Mouse (Mus musculus) CH12.LX (cell line): ENCODE data around the gene Lin52. TPM values are rescaled to one million over a fixed set of nuclear protein-coding genes. Genes with fewer than 3 reads are reported as not detected.
"Not testable (repeated sequence)": the region's sequence is repeated elsewhere in the genome, so short reads cannot be mapped to it uniquely, and the experiment has no call there.

Source experiments
- DNase-seq: peaks from one replicate; pipeline ENCODE4 v3.0.0-alpha.2; 2013; ENCODE audit errors: extremely low read depth
- H3K27ac ChIP-seq: 2 replicates; pipeline ENCODE4 v1.5.1; 2012; ENCODE audit warnings: low read depth, mild to moderate bottlenecking, control low read depth, moderate library complexity; ENCODE audit not compliant: insufficient read depth
- H3K27me3 ChIP-seq: replicated peaks from 2 replicates; pipeline ENCODE3; 2012; ENCODE audit warnings: inconsistent platforms
- H3K36me3 ChIP-seq, 2 experiments: replicated peaks in 1 of 2; 2 replicates each; pipeline versions ENCODE3 to v1.6.1; 2012; ENCODE audit warnings: inconsistent platforms in 1 of 2, low read length in 1 of 2, mild to moderate bottlenecking in 1 of 2, mixed read lengths in 1 of 2, moderate library complexity in 1 of 2; ENCODE audit not compliant: control insufficient read depth in 1 of 2, insufficient read depth in 1 of 2
- H3K4me1 ChIP-seq, 2 experiments: 2 replicates each; pipeline ENCODE4 v1.6.1; 2012; ENCODE audit warnings: inconsistent platforms in 1 of 2, moderate library complexity in 1 of 2; ENCODE audit not compliant: insufficient read depth in 2 of 2, control insufficient read depth in 1 of 2
- H3K4me2 ChIP-seq: 2 replicates; pipeline ENCODE4 v1.6.1; 2012; ENCODE audit warnings: low read depth, mild to moderate bottlenecking, control low read depth; ENCODE audit not compliant: poor library complexity, insufficient read depth, severe bottlenecking
- H3K4me3 ChIP-seq, 3 experiments: fragments of 150-350 bp in 1 of 3; sonication (generic) in 1 of 3; replicated peaks in 1 of 3; 2 replicates each; pipeline versions ENCODE3 to v1.5.1; 2011 to 2012; ENCODE audit warnings: low read depth in 2 of 3, low read length in 2 of 3, mild to moderate bottlenecking in 2 of 3, moderate library complexity in 2 of 3, control low read depth in 1 of 3, improper control_type of control experiment in 1 of 3, inconsistent platforms in 1 of 3, mixed read lengths in 1 of 3; ENCODE audit not compliant: poor library complexity in 1 of 3
- H3K79me2 ChIP-seq: replicated peaks from 2 replicates; pipeline ENCODE4 v1.6.1; 2012; ENCODE audit warnings: mild to moderate bottlenecking, moderate library complexity; ENCODE audit not compliant: control insufficient read depth, poor library complexity, insufficient read depth, severe bottlenecking; ENCODE audit errors: extremely low read depth
- H3K9ac ChIP-seq: 2 replicates; pipeline ENCODE4 v1.6.1; 2012; ENCODE audit warnings: low read depth, mild to moderate bottlenecking, control low read depth, moderate library complexity; ENCODE audit not compliant: insufficient read depth
- H3K9me3 ChIP-seq: replicated peaks from 2 replicates; pipeline ENCODE3; 2012; ENCODE audit warnings: low read length, inconsistent platforms, mixed read lengths
- CHD1 ChIP-seq: IDR thresholded peaks from 2 replicates; pipeline ENCODE4 v1.6.1; 2012; ENCODE audit warnings: low read depth, low read length, improper control_type of control experiment, inconsistent platforms
- CTCF ChIP-seq, 2 experiments: IDR thresholded peaks in 1 of 2; conservative IDR thresholded peaks in 1 of 2; 2 replicates each; pipeline ENCODE4 v1.5.1; 2011 to 2012; ENCODE audit warnings: low read depth in 2 of 2, low read length in 2 of 2, improper control_type of control experiment in 1 of 2, inconsistent platforms in 1 of 2, mild to moderate bottlenecking in 1 of 2, moderate library complexity in 1 of 2
- E2F4 ChIP-seq: IDR thresholded peaks from 2 replicates; pipeline ENCODE4 v1.6.1; 2011; ENCODE audit warnings: low read depth, low read length, improper control_type of control experiment; ENCODE audit not compliant: insufficient replicate concordance
- ETS1 ChIP-seq: conservative IDR thresholded peaks from 2 replicates; pipeline ENCODE4 v1.6.1; 2012; ENCODE audit warnings: low read depth, mild to moderate bottlenecking, inconsistent platforms, low read length, improper control_type of control experiment, moderate library complexity
- GABPA ChIP-seq: IDR thresholded peaks from 2 replicates; pipeline ENCODE4 v1.6.1; 2012; ENCODE audit warnings: low read depth, low read length, improper control_type of control experiment, inconsistent platforms; ENCODE audit not compliant: insufficient replicate concordance
- KAT2A ChIP-seq: IDR thresholded peaks from 2 replicates; pipeline ENCODE4 v1.6.1; 2012; ENCODE audit warnings: low read length, improper control_type of control experiment, inconsistent platforms; ENCODE audit not compliant: insufficient replicate concordance
- MEF2A ChIP-seq: IDR thresholded peaks from 2 replicates; pipeline ENCODE4 v1.6.1; 2014; ENCODE audit warnings: low read depth, mild to moderate bottlenecking, inconsistent platforms, low read length, improper control_type of control experiment, borderline replicate concordance
- MXI1 ChIP-seq: IDR thresholded peaks from 2 replicates; pipeline ENCODE4 v1.6.1; 2011; ENCODE audit warnings: mild to moderate bottlenecking, low read depth, low read length, improper control_type of control experiment
- MYC ChIP-seq: IDR thresholded peaks from 2 replicates; pipeline ENCODE4 v1.6.1; 2011; ENCODE audit warnings: low read depth, mild to moderate bottlenecking, improper control_type of control experiment, low read length
- PAX5 ChIP-seq: IDR thresholded peaks from 2 replicates; pipeline ENCODE4 v1.6.1; 2012; ENCODE audit warnings: low read length, inconsistent platforms, mixed read lengths
- RAD21 ChIP-seq: IDR thresholded peaks from 2 replicates; pipeline ENCODE4 v1.6.1; 2011; ENCODE audit warnings: low read depth, mild to moderate bottlenecking, low read length, improper control_type of control experiment, moderate library complexity
- TBP ChIP-seq: conservative IDR thresholded peaks from 2 replicates; pipeline ENCODE4 v1.6.1; 2011; ENCODE audit warnings: low read depth, low read length, improper control_type of control experiment
- TCF12 ChIP-seq: IDR thresholded peaks from 2 replicates; pipeline ENCODE4 v1.6.1; 2014; ENCODE audit warnings: low read depth, mild to moderate bottlenecking, inconsistent platforms, low read length, improper control_type of control experiment
- dilution Hi-C: fragments of 300-500 bp; cut with MboI; formaldehyde crosslinking; loops from 2 replicates; pipeline ENCODE4 v1.14.3; 2020; ENCODE audit warnings: low sequenced_read_pairs; ENCODE audit not compliant: extremely low pct_unique_long_range_greater_than_20kb, extremely low pct_ligation_motif_present
- in situ Hi-C: fragments of 300-500 bp; cut with MboI; formaldehyde crosslinking; loops from 3 replicates; pipeline ENCODE4 v1.14.3; 2019; ENCODE audit warnings: low sequenced_read_pairs, low pct_ligation_motif_present, low pct_unique_long_range_greater_than_20kb, mixed read lengths
- polyA plus RNA-seq: library from polyadenylated mRNA; unstranded; fragments of >175 nt; gene quantifications from 2 replicates; pipeline ENCODE4 v1.2.1, GENCODE M21; 2012; ENCODE audit warnings: low read depth; ENCODE audit not compliant: insufficient read length
- total RNA-seq, 2 experiments: library from RNA; depleted of rRNA; stranded (reverse); fragments of 300-350 nt in 1 of 2; fragments of >200 nt in 1 of 2; gene quantifications; 2 replicates each; pipeline ENCODE4 v1.2.3; 2012 to 2014

The Lin52 gene
- total and polyA plus RNA-seq, 3 experiments, result 5.9 to 16.2 (median 8.7) TPM

DNA sequence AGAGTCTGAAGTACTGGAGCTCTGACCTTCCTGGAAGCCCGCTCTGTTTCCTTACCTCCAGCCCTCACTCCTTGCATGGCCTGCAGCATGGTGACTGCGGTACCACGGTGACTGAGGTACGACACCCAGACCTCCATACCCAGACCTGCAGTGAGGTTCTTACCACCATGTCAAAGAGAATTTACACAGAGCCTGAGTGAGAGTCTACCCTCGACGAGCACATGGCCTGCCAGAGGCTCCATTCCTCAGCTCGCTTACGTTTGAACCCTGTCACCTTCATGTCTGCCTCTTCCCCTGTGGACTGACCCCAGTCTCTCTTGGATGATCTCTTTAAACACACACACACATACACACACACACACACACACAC lies 81.6 kb downstream of the Lin52 start:
- Histone ChIP-seq H3K27ac (no peak overlapping the region), H3K27me3 (no peaks in the 10 kb centered on the region), H3K36me3 (peaks cover 18 to 53% of the 10 kb centered on the region in 2 experiments), H3K79me2 (no peaks in the 10 kb centered on the region), H3K9me3 (no peaks in the 10 kb centered on the region), H3K4me1 (no peaks in the 10 kb centered on the region), H3K9ac (no peak overlapping the region), H3K4me2 (no peak overlapping the region), H3K4me3 (no peak overlapping the region)
- in situ Hi-C loops, result no loop called here
- TF ChIP-seq TBP (no peak), CHD1 (no peak), ETS1 (no peak), MXI1 (no peak), MEF2A (no peak), TCF12 (no peak), PAX5 (no peak)
- dilution Hi-C loops, result no loop called here
- DNase-seq, result no peak

DNA sequence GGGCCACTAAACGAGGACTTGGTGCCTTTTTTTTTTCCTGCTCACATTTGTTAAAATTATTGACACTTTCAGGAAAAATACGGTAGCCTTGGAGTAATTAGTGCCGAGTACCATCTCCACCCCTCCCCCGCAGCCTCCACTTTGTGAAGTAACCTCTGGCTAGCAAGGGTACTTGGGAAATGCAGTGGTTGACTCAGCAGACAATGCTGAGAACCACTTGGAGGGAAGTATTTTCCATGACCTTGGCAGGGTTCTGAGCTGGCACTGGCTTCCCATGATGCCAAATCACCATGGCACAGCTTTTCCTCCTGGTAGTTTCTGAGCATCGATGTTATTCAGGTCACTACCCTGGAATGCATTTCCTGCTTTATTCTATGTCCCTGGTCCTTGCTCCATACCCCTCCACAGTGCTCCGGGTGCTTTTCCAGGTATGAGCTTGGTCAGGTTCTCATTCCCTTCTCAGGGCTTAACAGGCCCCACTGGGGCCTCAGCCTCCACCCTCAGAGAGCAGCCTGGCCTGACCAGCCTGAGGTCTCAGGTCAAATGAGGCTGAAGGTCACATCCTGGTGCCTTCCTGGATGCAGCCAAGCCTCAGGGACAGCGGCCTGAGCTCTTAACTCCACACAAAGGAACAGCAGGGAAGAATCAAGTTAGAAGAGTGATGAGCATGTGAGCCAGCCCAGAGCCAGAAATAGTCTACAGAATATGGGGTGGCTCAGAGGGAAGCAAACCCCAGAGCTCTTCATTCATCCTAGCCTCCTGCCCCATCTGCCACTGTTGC lies 82.7 kb downstream of the Lin52 start:
- no peak overlapping the region for H3K4me2 ChIP-seq
- H3K4me1 ChIP-seq, result no peaks in the 10 kb centered on the region
- DNase-seq, result no peak
- peaks cover 18 to 55% of the 10 kb centered on the region in 2 experiments for H3K36me3 ChIP-seq
- H3K27ac ChIP-seq, result no peak overlapping the region
- H3K4me3 ChIP-seq, result no peak overlapping the region
- no peaks in the 10 kb centered on the region for H3K9me3 ChIP-seq
- H3K79me2 ChIP-seq, result no peaks in the 10 kb centered on the region
- dilution Hi-C loops, result no loop called here
- no peaks in the 10 kb centered on the region for H3K27me3 ChIP-seq
- no peak for TF ChIP-seq KAT2A
- no peak for TF ChIP-seq MEF2A
- TF ChIP-seq E2F4, result no peak
- TF ChIP-seq GABPA, result no peak
- TF ChIP-seq MYC, result no peak
- TF ChIP-seq, all 38 proteins: peak for 0
- in situ Hi-C loops, result no loop called here
- no peak overlapping the region for H3K9ac ChIP-seq

DNA sequence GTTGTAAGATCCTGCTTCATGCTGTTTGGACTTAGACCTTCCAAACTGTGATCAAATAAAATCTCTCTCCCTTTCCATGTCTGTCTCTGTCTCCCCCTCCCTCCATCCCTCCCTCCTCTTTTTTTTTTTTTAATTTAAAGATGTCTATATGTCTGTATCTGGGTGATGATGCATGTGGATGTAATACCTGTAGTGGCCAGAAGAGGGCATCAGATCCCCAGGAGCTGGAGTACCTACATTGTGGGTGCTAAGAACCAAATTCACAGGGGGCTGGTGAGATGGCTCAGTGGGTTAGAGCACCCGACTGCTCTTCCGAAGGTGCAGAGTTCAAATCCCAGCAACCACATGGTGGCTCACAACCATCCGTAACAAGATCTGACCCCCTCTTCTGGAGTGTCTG lies 88.3 kb downstream of the Lin52 start:
- H3K9ac ChIP-seq, H3K9me3 ChIP-seq, H3K4me1 ChIP-seq, H3K27ac ChIP-seq, H3K4me3 ChIP-seq, H3K27me3 ChIP-seq, dilution Hi-C loops, H3K4me2 ChIP-seq, H3K79me2 ChIP-seq, in situ Hi-C loops: not testable (repeated sequence)
- peaks cover 0 to 20% of the 10 kb centered on the region in 2 experiments for H3K36me3 ChIP-seq
- DNase-seq, result peak; percentile 38
- TF ChIP-seq CTCF (conservative IDR thresholded peaks at IDR 0.05 in 1 of 2, IDR thresholded peaks at IDR 0.05 in 1 of 2; ENCODE audit: low read depth in 2 of 2, low read length in 2 of 2), result peak; percentile 47 to 52
- peak; percentile 20 for TF ChIP-seq RAD21
- 0 out of 2 replicates have a peak, but pooled peaks have one; percentile 31 for TF ChIP-seq TBP
